Mouse (Mus musculus): Measurements from ENCODE around the gene Tctn3.

The Tctn3 gene

DNA sequence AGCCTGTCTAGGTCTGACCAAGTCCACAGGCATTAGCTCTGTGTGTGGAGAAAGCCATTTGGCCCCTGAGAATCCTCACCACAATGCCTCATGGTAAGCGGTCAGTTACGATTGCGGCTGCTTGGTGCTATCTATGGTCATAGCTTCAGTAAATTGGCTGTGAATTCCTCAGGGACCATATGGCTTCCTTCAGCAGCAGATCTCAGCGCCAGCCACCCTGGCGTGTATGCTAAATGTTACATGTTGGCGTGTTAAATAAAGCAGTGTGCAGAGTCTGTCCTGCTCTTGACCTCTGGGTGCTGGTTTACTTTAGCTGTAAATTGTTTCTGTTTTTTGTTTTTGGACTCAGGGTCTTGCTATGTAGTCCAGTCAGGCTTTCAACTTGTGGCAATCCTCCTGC, 58.2 kb downstream of the Tctn3 start:
- no peak for DNase-seq

GRCm38 (mm10) chr19:40553014-40553789, 58.8 kb downstream of the Tctn3 start:
- DNase-seq: no peak

- DNase-seq: no peak
Observed at GRCm38 (mm10) chr19:40549516-40550135, 62.4 kb downstream of the Tctn3 start.

DNA sequence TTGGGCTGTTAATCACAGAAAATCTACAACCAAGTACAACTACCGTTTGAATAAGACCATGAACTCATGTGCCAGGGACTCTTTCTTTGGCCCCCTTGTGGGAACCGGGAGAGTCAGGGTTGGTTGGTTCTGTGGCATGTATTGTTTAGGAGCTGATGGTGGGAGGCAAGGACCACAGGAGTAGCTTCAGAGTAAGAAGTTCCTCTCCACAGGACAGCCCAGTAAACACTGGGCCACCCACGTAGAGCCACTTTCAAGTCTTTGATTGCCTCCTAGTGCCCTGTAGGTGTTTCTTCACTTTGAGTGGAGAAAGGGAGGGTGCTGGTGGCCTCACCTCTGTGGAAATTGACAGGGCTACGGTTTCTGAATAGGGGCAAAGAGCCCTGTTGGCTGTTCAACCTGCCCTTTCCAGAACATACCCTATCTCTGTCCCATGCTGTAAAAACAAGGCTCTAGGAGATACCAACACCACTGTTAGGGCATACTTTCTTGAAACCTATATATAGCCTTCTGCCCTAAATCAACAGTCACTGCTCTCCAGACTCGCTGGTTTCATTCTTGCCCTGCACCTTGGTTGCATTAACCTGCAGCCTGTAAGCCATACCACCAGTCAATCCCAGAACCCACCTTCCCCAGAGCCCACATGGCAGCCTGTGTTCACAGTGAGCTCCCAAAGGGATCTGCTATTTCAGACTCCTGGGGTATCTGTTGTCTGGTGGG, 63.1 kb downstream of the Tctn3 start:
- DNase-seq: no peak

DNA sequence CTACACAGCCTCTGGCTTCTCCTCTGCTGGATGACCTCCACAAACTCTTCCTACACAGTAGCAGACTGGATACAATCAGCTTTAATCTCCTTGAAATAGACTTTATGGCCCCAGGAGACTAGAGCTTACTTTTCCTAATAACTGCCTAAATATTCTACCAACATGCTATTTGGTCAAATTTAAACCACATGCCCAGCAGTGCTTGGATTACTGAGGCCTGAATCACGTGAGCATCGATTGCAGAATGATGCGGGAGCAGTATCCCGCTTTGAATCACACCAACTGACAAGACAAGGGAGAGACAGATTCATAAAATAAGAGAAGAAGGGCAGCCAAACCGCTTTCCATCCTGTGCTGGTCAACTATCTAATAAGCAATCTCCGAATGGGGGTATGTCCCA, 63.6 kb downstream of the Tctn3 start:
- DNase-seq: no peak
